Mouse (Mus musculus): Measurements from ENCODE around the gene Tmsb4x. TPM values are rescaled to one million over a fixed set of nuclear protein-coding genes. Genes with fewer than 3 reads are reported as not detected.

The Tmsb4x gene
- polyA plus RNA-seq, 1 experiment, result 559 TPM

- Histone ChIP-seq H3K27ac (ENCODE audit: insufficient read depth, low read length) (peak overlapping the region; percentile 21; the same call in 1 of the 2 replicates), H3K4me1 (ENCODE audit: control insufficient read depth, insufficient read depth, low read length) (no peaks in the 10 kb centered on the region), H3K36me3 (ENCODE audit: control insufficient read depth, insufficient read depth, low read length, poor library complexity, severe bottlenecking) (peaks cover 3% of the 10 kb centered on the region), H3K9ac (ENCODE audit: low read depth, poor library complexity, severe bottlenecking) (no peak overlapping the region), H3K9me3 (replicated peaks; ENCODE audit: control insufficient read depth, insufficient read depth, low read length, poor library complexity, severe bottlenecking) (no peaks in the 10 kb centered on the region), H3K4me3 (ENCODE audit: low read depth, low read length) (no peak overlapping the region), H3K27me3 (ENCODE audit: control insufficient read depth, insufficient read depth, low read length, poor library complexity, severe bottlenecking) (no peaks in the 10 kb centered on the region)
- TF ChIP-seq POLR2A (IDR thresholded peaks at IDR 0.05; ENCODE audit: insufficient read depth, low read length) (no peak), CTCF (IDR thresholded peaks at IDR 0.05; ENCODE audit: low read depth, low read length) (no peak), EP300 (IDR thresholded peaks at IDR 0.05; ENCODE audit: insufficient read depth, low read depth, low read length) (no peak)
Observed at GRCm38 (mm10) chrX:167211871-167212555, 2.9 kb upstream of the Tmsb4x start.

DNA sequence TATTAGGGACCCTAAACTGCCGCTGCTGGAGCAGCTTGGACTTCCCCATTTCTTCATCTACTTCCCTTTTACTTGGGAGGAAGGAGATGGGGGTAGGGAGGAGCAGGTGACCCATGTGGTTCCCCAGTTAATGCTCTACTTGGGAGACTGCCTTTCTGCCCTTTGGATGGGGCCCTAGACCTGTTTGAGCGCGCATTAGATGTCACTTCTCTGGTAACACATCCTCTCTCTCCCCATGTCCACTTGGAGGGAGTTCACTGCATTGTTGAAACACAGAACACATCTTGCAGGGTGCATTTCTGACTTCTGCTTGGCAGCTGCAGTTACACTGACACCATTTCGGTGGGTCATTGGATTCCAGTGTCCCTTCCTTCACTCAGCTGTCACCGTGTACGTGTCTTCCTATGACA is 1.2 kb upstream of the Tmsb4x start:
- Histone ChIP-seq H3K9me3 (replicated peaks; ENCODE audit: control insufficient read depth, insufficient read depth, low read length, poor library complexity, severe bottlenecking) (no peaks in the 10 kb centered on the region), H3K36me3 (ENCODE audit: control insufficient read depth, insufficient read depth, low read length, poor library complexity, severe bottlenecking) (peaks cover 7% of the 10 kb centered on the region), H3K27me3 (ENCODE audit: control insufficient read depth, insufficient read depth, low read length, poor library complexity, severe bottlenecking) (no peaks in the 10 kb centered on the region), H3K4me3 (ENCODE audit: low read depth, low read length) (no peak overlapping the region), H3K27ac (ENCODE audit: insufficient read depth, low read length) (peak overlapping the region; percentile 54; the same call in 1 of the 2 replicates), H3K4me1 (ENCODE audit: control insufficient read depth, insufficient read depth, low read length) (no peaks in the 10 kb centered on the region), H3K9ac (ENCODE audit: low read depth, poor library complexity, severe bottlenecking) (peak overlapping the region; percentile 94; the same call in 1 of the 2 replicates)
- TF ChIP-seq POLR2A (IDR thresholded peaks at IDR 0.05; ENCODE audit: insufficient read depth, low read length), result no peak
- no peak for TF ChIP-seq EP300 (IDR thresholded peaks at IDR 0.05; ENCODE audit: insufficient read depth, low read depth, low read length)
- no peak for TF ChIP-seq CTCF (IDR thresholded peaks at IDR 0.05; ENCODE audit: low read depth, low read length)

- Histone ChIP-seq H3K27me3 (ENCODE audit: control insufficient read depth, insufficient read depth, low read length, poor library complexity, severe bottlenecking) (no peaks in the 10 kb centered on the region), H3K4me1 (ENCODE audit: control insufficient read depth, insufficient read depth, low read length) (no peaks in the 10 kb centered on the region), H3K9me3 (replicated peaks; ENCODE audit: control insufficient read depth, insufficient read depth, low read length, poor library complexity, severe bottlenecking) (no peaks in the 10 kb centered on the region), H3K9ac (ENCODE audit: low read depth, poor library complexity, severe bottlenecking) (peak overlapping the region; percentile 94), H3K27ac (ENCODE audit: insufficient read depth, low read length) (peak overlapping the region; percentile 81), H3K4me3 (ENCODE audit: low read depth, low read length) (no peak overlapping the region), H3K36me3 (ENCODE audit: control insufficient read depth, insufficient read depth, low read length, poor library complexity, severe bottlenecking) (peaks cover 7% of the 10 kb centered on the region)
- TF ChIP-seq CTCF (IDR thresholded peaks at IDR 0.05; ENCODE audit: low read depth, low read length) (no peak), EP300 (IDR thresholded peaks at IDR 0.05; ENCODE audit: insufficient read depth, low read depth, low read length) (no peak), POLR2A (IDR thresholded peaks at IDR 0.05; ENCODE audit: insufficient read depth, low read length) (no peak)
Observed at GRCm38 (mm10) chrX:167209828-167210227, 713 bp upstream of the Tmsb4x start.

GRCm38 (mm10) chrX:167208506-167208820 is 652 bp downstream of the Tmsb4x start:
- Histone ChIP-seq H3K27ac (ENCODE audit: insufficient read depth, low read length) (peak overlapping the region; percentile 82), H3K4me3 (ENCODE audit: low read depth, low read length) (peak overlapping the region; percentile 89), H3K9me3 (replicated peaks; ENCODE audit: control insufficient read depth, insufficient read depth, low read length, poor library complexity, severe bottlenecking) (no peaks in the 10 kb centered on the region), H3K4me1 (ENCODE audit: control insufficient read depth, insufficient read depth, low read length) (no peaks in the 10 kb centered on the region), H3K27me3 (ENCODE audit: control insufficient read depth, insufficient read depth, low read length, poor library complexity, severe bottlenecking) (no peaks in the 10 kb centered on the region), H3K36me3 (ENCODE audit: control insufficient read depth, insufficient read depth, low read length, poor library complexity, severe bottlenecking) (peaks cover 7% of the 10 kb centered on the region), H3K9ac (ENCODE audit: low read depth, poor library complexity, severe bottlenecking) (peak overlapping the region; percentile 94)
- TF ChIP-seq CTCF (IDR thresholded peaks at IDR 0.05; ENCODE audit: low read depth, low read length), result no peak
- TF ChIP-seq EP300 (IDR thresholded peaks at IDR 0.05; ENCODE audit: insufficient read depth, low read depth, low read length), result no peak
- no peak for TF ChIP-seq POLR2A (IDR thresholded peaks at IDR 0.05; ENCODE audit: insufficient read depth, low read length)

GRCm38 (mm10) chrX:167207741-167208505 is 1.2 kb downstream of the Tmsb4x start:
- TF ChIP-seq EP300 (IDR thresholded peaks at IDR 0.05; ENCODE audit: insufficient read depth, low read depth, low read length) (no peak), CTCF (IDR thresholded peaks at IDR 0.05; ENCODE audit: low read depth, low read length) (no peak), POLR2A (IDR thresholded peaks at IDR 0.05; ENCODE audit: insufficient read depth, low read length) (no peak)
- peaks cover 7% of the 10 kb centered on the region for H3K36me3 ChIP-seq (ENCODE audit: control insufficient read depth, insufficient read depth, low read length, poor library complexity, severe bottlenecking)
- H3K9ac ChIP-seq (ENCODE audit: low read depth, poor library complexity, severe bottlenecking), result peak overlapping the region; percentile 94
- H3K4me3 ChIP-seq (ENCODE audit: low read depth, low read length), result peak overlapping the region; percentile 89
- no peaks in the 10 kb centered on the region for H3K4me1 ChIP-seq (ENCODE audit: control insufficient read depth, insufficient read depth, low read length)
- H3K27me3 ChIP-seq (ENCODE audit: control insufficient read depth, insufficient read depth, low read length, poor library complexity, severe bottlenecking), result no peaks in the 10 kb centered on the region
- H3K9me3 ChIP-seq (replicated peaks; ENCODE audit: control insufficient read depth, insufficient read depth, low read length, poor library complexity, severe bottlenecking), result no peaks in the 10 kb centered on the region
- H3K27ac ChIP-seq (ENCODE audit: insufficient read depth, low read length), result peak overlapping the region; percentile 44; the same call in 1 of the 2 replicates

All from ES-Bruce4 (cell line).